Mouse (Mus musculus) forebrain, embryonic 10.5 days (tissue): ENCODE data around the gene Gk5. TPM values are rescaled to one million over a fixed set of nuclear protein-coding genes. Genes with fewer than 3 reads are reported as not detected.

Experiments
- DNase-seq: peaks from one replicate; pipeline ENCODE4 v3.0.0-alpha.2; 2017; ENCODE audit warnings: low spot score; ENCODE audit errors: extremely low spot score
- H3K27ac ChIP-seq: fragments of 300-500 bp; sonication (generic); 2 replicates; pipeline ENCODE4 v1.5.1; 2016; ENCODE audit warnings: mild to moderate bottlenecking
- H3K27me3 ChIP-seq: fragments of 300-500 bp; sonication (generic); 2 replicates; pipeline ENCODE4 v1.6.1; 2016; ENCODE audit warnings: mild to moderate bottlenecking; ENCODE audit not compliant: poor library complexity, severe bottlenecking
- H3K36me3 ChIP-seq: fragments of 300-500 bp; sonication (generic); replicated peaks from 2 replicates; pipeline ENCODE4 v1.6.1; 2016; ENCODE audit warnings: mild to moderate bottlenecking, moderate library complexity
- H3K4me1 ChIP-seq: fragments of 300-500 bp; sonication (generic); 2 replicates; pipeline ENCODE4 v1.6.1; 2016
- H3K4me3 ChIP-seq: fragments of 300-500 bp; sonication (generic); 2 replicates; pipeline ENCODE4 v1.5.1; 2016; ENCODE audit warnings: mild to moderate bottlenecking, moderate library complexity
- H3K9me3 ChIP-seq: fragments of 300-500 bp; sonication (generic); 2 replicates; pipeline ENCODE4 v1.6.1; 2016; ENCODE audit warnings: mild to moderate bottlenecking, moderate library complexity
- WGBS: fragments of 180-500 bp; shearing (Covaris S2); methylation state at CpG from one replicate; pipeline ENCODE4 v1.1.7; 2016; 5-methylcytosine and 5-hydroxymethylcytosine counted together
- polyA plus RNA-seq: library from polyadenylated mRNA; unstranded; fragments of >200 nt; fragmentation: Nextera tagmentation; extraction: Ambion mirVana; gene quantifications from 2 replicates; pipeline ENCODE4 v1.2.1, GENCODE M21; 2016

The Gk5 gene
- polyA plus RNA-seq, 1 experiment from 2014 or later = 3.2 TPM

GRCm38 (mm10) chr9:96207428-96207827 is 88.3 kb downstream of the Gk5 start:
- peaks cover 15% of the 10 kb centered on the region; the same call in 1 of the 2 replicates for H3K36me3 ChIP-seq
- no peaks in the 10 kb centered on the region for H3K4me1 ChIP-seq
- no peak overlapping the region for H3K4me3 ChIP-seq
- no peak overlapping the region for H3K27ac ChIP-seq
- no peaks in the 10 kb centered on the region for H3K9me3 ChIP-seq
- H3K27me3 ChIP-seq = no peaks in the 10 kb centered on the region
- DNase-seq = no peak
- 93% methylated on average over 3 of the region's 3 CpGs for WGBS

- H3K27me3 ChIP-seq = no peaks in the 10 kb centered on the region
- no peak overlapping the region for H3K27ac ChIP-seq
- WGBS = 93% methylated on average over 3 of the region's 3 CpGs
- no peaks in the 10 kb centered on the region for H3K9me3 ChIP-seq
- H3K36me3 ChIP-seq = peaks cover 19% of the 10 kb centered on the region
- no peak for DNase-seq
- no peaks in the 10 kb centered on the region for H3K4me1 ChIP-seq
- no peak overlapping the region for H3K4me3 ChIP-seq
Measured at GRCm38 (mm10) chr9:96213036-96213645, 94.0 kb downstream of the Gk5 start.

GRCm38 (mm10) chr9:96214171-96214570 is 95.0 kb downstream of the Gk5 start:
- no peak overlapping the region for H3K27ac ChIP-seq
- no peaks in the 10 kb centered on the region for H3K4me1 ChIP-seq
- DNase-seq = no peak
- no peaks in the 10 kb centered on the region for H3K27me3 ChIP-seq
- 91% methylated on average over 2 of the region's 2 CpGs for WGBS
- H3K36me3 ChIP-seq = peaks cover 19% of the 10 kb centered on the region
- no peak overlapping the region for H3K4me3 ChIP-seq
- no peaks in the 10 kb centered on the region for H3K9me3 ChIP-seq

GRCm38 (mm10) chr9:96217299-96217698 is 98.1 kb downstream of the Gk5 start:
- Histone ChIP-seq H3K27ac (no peak overlapping the region), H3K36me3 (peaks cover 19% of the 10 kb centered on the region), H3K27me3 (no peaks in the 10 kb centered on the region), H3K9me3 (no peaks in the 10 kb centered on the region), H3K4me3 (no peak overlapping the region), H3K4me1 (no peaks in the 10 kb centered on the region)
- WGBS = 97% methylated on average over 1 of the region's 1 CpGs
- no peak for DNase-seq

- no peak for DNase-seq
- no peaks in the 10 kb centered on the region for H3K4me1 ChIP-seq
- H3K4me3 ChIP-seq = no peak overlapping the region
- H3K27me3 ChIP-seq = no peaks in the 10 kb centered on the region
- H3K27ac ChIP-seq = no peak overlapping the region
- H3K36me3 ChIP-seq = peaks cover 18% of the 10 kb centered on the region
- no peaks in the 10 kb centered on the region for H3K9me3 ChIP-seq
Measured at GRCm38 (mm10) chr9:96217799-96218198, 98.6 kb downstream of the Gk5 start.

GRCm38 (mm10) chr9:96219114-96219669 is 100.0 kb downstream of the Gk5 start:
- Histone ChIP-seq H3K27ac (no peak overlapping the region), H3K4me1 (no peaks in the 10 kb centered on the region), H3K4me3 (no peak overlapping the region), H3K9me3 (no peaks in the 10 kb centered on the region), H3K27me3 (no peaks in the 10 kb centered on the region), H3K36me3 (peaks cover 10% of the 10 kb centered on the region)
- 80% methylated on average over 2 of the region's 2 CpGs for WGBS
- DNase-seq = no peak

- DNase-seq = no peak
- Histone ChIP-seq H3K4me1 (no peaks in the 10 kb centered on the region), H3K27ac (no peak overlapping the region), H3K36me3 (no peaks in the 10 kb centered on the region; the same call in 1 of the 2 replicates), H3K9me3 (no peaks in the 10 kb centered on the region), H3K4me3 (no peak overlapping the region), H3K27me3 (no peaks in the 10 kb centered on the region)
Measured at GRCm38 (mm10) chr9:96220419-96220818, 101.3 kb downstream of the Gk5 start.

GRCm38 (mm10) chr9:96223302-96223701 is 104.1 kb downstream of the Gk5 start:
- no peaks in the 10 kb centered on the region for H3K9me3 ChIP-seq
- no peaks in the 10 kb centered on the region for H3K4me1 ChIP-seq
- WGBS = 93% methylated on average over 2 of the region's 2 CpGs
- no peak for DNase-seq
- no peak overlapping the region for H3K4me3 ChIP-seq
- no peak overlapping the region for H3K27ac ChIP-seq
- no peaks in the 10 kb centered on the region for H3K36me3 ChIP-seq
- no peaks in the 10 kb centered on the region for H3K27me3 ChIP-seq

- Histone ChIP-seq H3K36me3 (no peaks in the 10 kb centered on the region), H3K27me3 (no peaks in the 10 kb centered on the region)
- DNase-seq = no peak
Measured at GRCm38 (mm10) chr9:96228285-96228684, 109.1 kb downstream of the Gk5 start.

GRCm38 (mm10) chr9:96230271-96230670 is 111.1 kb downstream of the Gk5 start:
- Histone ChIP-seq H3K27ac (no peak overlapping the region), H3K4me1 (0 out of 2 replicates have a peak, but pooled peaks cover 5% of the 10 kb centered on the region), H3K9me3 (no peaks in the 10 kb centered on the region), H3K4me3 (no peak overlapping the region), H3K36me3 (no peaks in the 10 kb centered on the region), H3K27me3 (no peaks in the 10 kb centered on the region)
- no peak for DNase-seq
- WGBS = 43% methylated on average over 2 of the region's 2 CpGs

More at GRCm38 (mm10) chr9:96228285-96228684, 109.1 kb downstream of the Gk5 start:
- H3K9me3 ChIP-seq = no peaks in the 10 kb centered on the region
- H3K4me3 ChIP-seq = no peak overlapping the region
- no peak overlapping the region for H3K27ac ChIP-seq
- 0 out of 2 replicates have a peak, but pooled peaks cover 5% of the 10 kb centered on the region for H3K4me1 ChIP-seq

Other genes starting within 250 kb of the Gk5 start
- gene Xrn1, start 164.6 kb upstream of the Gk5 start, polyA plus RNA-seq = 16.7 and 19.5 TPM in 2 replicates
- gene Tfdp2, start 76.9 kb downstream of the Gk5 start, polyA plus RNA-seq = 61.9 and 63.2 TPM in 2 replicates
- gene Atp1b3, start 245.1 kb downstream of the Gk5 start, polyA plus RNA-seq = 172 and 176 TPM in 2 replicates